Mouse (Mus musculus) c-Kit-positive CD71-positive TER-119-positive erythroid progenitor cells, embryonic 14.5 days (primary cell): ENCODE measurements around the gene Lgals3.

Experiments used
- DNase-seq: peaks from one replicate; pipeline ENCODE4 v3.0.0-alpha.2; 2013; ENCODE audit warnings: low spot score

The Lgals3 gene

DNA sequence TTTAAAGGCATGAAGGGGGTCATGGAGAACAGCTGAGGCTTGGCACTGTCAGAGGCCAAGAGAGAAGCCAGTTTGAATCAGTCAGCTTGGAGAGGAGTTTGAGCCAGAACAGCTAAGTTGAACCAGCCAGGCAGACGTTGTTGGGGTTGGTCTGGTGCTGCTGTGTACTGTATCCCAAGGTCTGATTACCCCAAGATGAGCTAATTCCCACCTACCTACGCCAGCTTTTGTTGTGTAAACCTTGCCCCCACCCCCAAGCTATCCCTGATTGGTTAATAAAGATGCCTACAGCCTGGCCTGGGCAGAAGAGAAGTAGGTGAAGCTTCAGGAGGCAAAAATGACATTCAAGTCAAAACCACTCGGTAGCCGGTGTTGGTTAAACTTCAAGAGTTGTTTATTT is 54.9 kb downstream of the Lgals3 start:
- no peak for DNase-seq

DNA sequence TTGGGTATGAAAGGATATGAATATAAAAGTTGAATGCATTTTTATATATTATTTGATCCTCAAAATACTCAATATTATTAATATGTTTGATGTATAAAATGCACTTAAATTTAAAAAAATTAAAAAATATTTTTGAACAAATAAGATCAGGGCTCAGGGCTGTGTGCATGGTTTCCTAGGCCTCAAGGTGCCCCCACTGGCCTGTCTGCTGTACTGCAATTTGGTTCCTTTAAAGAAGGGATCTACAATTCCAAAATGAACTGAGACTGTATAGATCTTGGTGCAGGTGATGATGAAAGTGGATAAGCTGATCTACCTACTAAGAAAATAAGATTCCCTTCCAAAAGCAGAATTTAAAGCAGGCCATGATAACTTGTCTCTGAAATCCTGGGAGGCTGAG is 65.4 kb downstream of the Lgals3 start:
- DNase-seq = no peak
